Mouse (Mus musculus) C2C12 (cell line): ENCODE data around the gene Zcchc18. TPM values are rescaled to one million over a fixed set of nuclear protein-coding genes. Genes with fewer than 3 reads are reported as not detected.

Experiments
- H3K27me3 ChIP-seq: one replicate; pipeline ENCODE4 v1.6.1; 2011; ENCODE audit not compliant: control insufficient read depth, insufficient read depth, insufficient read length
- H3K36me3 ChIP-seq: one replicate; pipeline ENCODE4 v1.6.1; 2011; ENCODE audit not compliant: control insufficient read depth, insufficient read depth
- H3K4me3 ChIP-seq: one replicate; pipeline ENCODE4 v1.5.1; 2011; ENCODE audit warnings: mild to moderate bottlenecking, control low read depth; ENCODE audit not compliant: poor library complexity, insufficient read depth, severe bottlenecking
- H3K79me2 ChIP-seq: one replicate; pipeline ENCODE4 v1.6.1; 2011; ENCODE audit not compliant: control insufficient read depth, insufficient read depth
- H3K79me3 ChIP-seq: one replicate; pipeline ENCODE4 v1.6.1; 2011; ENCODE audit warnings: low read depth, control low read depth
- H3ac ChIP-seq: one replicate; pipeline ENCODE3; 2011; ENCODE audit warnings: low read depth; ENCODE audit not compliant: control insufficient read depth, insufficient read length
- CEBPB ChIP-seq: IDR thresholded peaks from one replicate; pipeline ENCODE4 v1.6.1; 2011; ENCODE audit warnings: low read depth, mild to moderate bottlenecking, control low read depth, moderate library complexity
- CTCF ChIP-seq: IDR thresholded peaks from one replicate; pipeline ENCODE4 v1.5.1; 2011; ENCODE audit not compliant: control insufficient read depth, insufficient read depth, insufficient read length
- FOSL1 ChIP-seq: IDR thresholded peaks from one replicate; pipeline ENCODE4 v1.8.0; 2011; ENCODE audit warnings: mild to moderate bottlenecking, low read length; ENCODE audit not compliant: poor library complexity, insufficient read depth, severe bottlenecking
- MAX ChIP-seq: IDR thresholded peaks from one replicate; pipeline ENCODE4 v1.6.1; 2011; ENCODE audit warnings: mild to moderate bottlenecking, control low read depth
- MYOD1 ChIP-seq: IDR thresholded peaks from one replicate; pipeline ENCODE4 v1.6.1; 2011; ENCODE audit warnings: low read depth; ENCODE audit not compliant: control insufficient read depth, insufficient read length
- MYOG ChIP-seq: IDR thresholded peaks from one replicate; pipeline ENCODE4 v1.6.1; 2011; ENCODE audit not compliant: control insufficient read depth, insufficient read length; ENCODE audit errors: extremely low read depth
- USF1 ChIP-seq: IDR thresholded peaks from one replicate; pipeline ENCODE4 v1.6.1; 2011; ENCODE audit warnings: low read depth, mild to moderate bottlenecking, control low read depth, moderate library complexity
- polyA plus RNA-seq: library from polyadenylated mRNA; unstranded; fragments of >200 nt; fragmentation: generic; extraction: Trizol; gene quantifications from one replicate; pipeline ENCODE4 v1.2.1, GENCODE M21; 2012; ENCODE audit warnings: missing spikeins

Zcchc18 gene
- polyA plus RNA-seq, 1 experiment = 0.04 TPM

DNA sequence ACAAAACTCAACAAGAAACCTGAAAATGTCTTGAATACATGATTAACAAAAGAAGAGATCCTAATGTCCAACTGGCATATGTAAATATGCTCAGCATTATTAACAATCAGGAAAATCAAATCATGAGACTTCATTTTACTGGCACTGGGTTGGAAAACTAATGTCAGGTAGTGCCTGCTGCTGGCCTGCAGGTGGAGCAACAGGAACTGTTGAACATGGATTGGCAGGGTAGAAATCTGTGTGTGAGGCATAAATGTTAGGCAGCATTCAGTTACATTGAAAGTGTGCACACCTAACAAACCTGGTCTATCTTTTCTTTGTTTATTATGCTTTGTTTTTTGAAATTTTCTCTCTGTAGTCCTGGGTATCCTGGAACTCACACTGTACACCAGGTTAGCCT, 14.3 kb upstream of the Zcchc18 start:
- Histone ChIP-seq H3K79me2 (no peaks in the 10 kb centered on the region), H3K4me3 (no peak overlapping the region), H3K79me3 (no peaks in the 10 kb centered on the region), H3K36me3 (no peaks in the 10 kb centered on the region), H3K27me3 (no peaks in the 10 kb centered on the region), H3ac (no peak overlapping the region)
- TF ChIP-seq MYOG (no peak), CEBPB (no peak), MAX (no peak), MYOD1 (no peak), FOSL1 (no peak), USF1 (no peak), CTCF (no peak)

DNA sequence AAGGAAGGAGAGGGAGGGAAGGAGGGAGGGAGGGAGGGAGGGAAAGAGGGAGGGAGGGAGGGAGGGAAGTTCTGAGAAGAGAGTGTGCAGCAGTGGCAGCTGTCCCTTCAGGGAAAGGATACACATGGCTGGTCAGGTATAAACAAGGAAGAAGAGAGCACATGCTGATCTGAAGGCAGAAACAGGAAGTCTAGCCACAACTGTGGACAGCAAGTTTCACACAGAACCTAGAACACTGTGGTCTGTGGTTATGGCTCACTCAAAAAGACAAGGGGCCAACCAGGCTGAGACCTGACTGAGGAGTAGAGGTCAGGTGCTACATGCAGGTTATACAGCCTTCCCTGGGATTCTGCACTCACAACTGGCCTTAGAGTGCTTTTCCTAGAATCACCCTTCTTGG, 6.9 kb upstream of the Zcchc18 start:
- H3K79me3 ChIP-seq = no peaks in the 10 kb centered on the region
- H3ac ChIP-seq = no peak overlapping the region
- H3K27me3 ChIP-seq = no peaks in the 10 kb centered on the region
- no peaks in the 10 kb centered on the region for H3K36me3 ChIP-seq
- no peak for TF ChIP-seq CEBPB
- TF ChIP-seq MAX = no peak
- no peak for TF ChIP-seq MYOD1
- TF ChIP-seq CTCF = no peak
- TF ChIP-seq MYOG = no peak
- no peak for TF ChIP-seq FOSL1
- no peak for TF ChIP-seq USF1
- no peak overlapping the region for H3K4me3 ChIP-seq
- H3K79me2 ChIP-seq = no peaks in the 10 kb centered on the region

DNA sequence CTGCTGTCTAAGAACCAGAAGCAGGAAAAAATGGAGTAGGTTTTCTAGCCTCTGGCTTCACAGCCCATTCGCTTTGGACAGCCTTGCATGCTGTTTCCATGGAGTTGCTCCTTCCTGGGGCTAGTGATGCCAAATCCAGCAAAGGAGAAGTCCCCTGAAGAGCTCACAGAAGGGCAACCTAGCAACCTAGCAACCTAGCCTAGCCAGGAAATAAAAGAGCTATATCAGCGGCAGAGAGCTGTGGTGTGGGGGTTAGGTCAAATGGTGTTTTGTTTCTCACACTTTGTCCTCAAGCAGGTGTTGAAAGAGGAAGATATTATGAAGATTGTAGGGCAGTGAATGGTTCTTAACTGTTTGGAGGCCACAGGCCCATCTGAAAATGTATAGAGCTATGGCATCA, 1.7 kb upstream of the Zcchc18 start:
- no peak overlapping the region for H3ac ChIP-seq
- TF ChIP-seq MYOG (no peak), FOSL1 (no peak), USF1 (no peak), CEBPB (no peak), MAX (no peak), CTCF (no peak), MYOD1 (no peak)
- no peaks in the 10 kb centered on the region for H3K79me3 ChIP-seq
- no peaks in the 10 kb centered on the region for H3K27me3 ChIP-seq
- no peaks in the 10 kb centered on the region for H3K79me2 ChIP-seq
- H3K4me3 ChIP-seq = no peak overlapping the region
- no peaks in the 10 kb centered on the region for H3K36me3 ChIP-seq

DNA sequence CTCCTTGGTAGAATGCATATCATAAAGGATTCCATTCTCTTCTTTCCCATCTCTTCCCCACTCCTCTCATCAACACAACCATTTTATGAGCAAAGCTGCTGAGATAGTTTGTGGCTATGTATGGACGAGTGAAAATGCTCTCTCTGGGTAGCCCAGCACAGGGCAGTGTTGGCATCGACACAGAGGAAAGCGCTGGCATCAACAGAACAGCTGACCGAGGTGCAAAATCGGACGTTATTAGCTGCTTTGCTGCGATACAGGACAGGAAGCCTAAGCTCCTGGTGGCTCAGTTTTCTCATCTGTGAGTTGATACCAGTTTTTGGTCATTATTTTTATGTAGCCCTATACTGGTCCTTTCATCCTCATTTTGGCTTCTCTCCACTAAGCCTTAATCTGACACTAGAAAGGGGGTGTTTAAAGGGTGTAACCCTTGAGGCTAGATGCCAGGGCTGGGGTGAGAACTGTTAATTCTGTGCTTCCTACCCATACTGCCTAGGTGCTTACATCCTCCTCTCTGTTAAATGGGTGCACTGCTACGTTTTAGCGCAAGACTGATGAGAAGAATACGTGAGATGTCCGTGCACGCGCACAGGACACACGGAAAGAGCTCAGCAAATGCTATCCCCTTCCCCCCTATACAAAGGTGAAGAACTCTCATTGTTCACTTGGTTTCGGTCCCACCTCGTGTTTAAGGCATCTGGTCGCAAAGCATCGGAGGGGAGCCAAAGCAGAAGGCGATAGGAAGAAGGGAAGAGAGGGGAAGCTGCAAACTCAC, 577 bp upstream of the Zcchc18 start:
- Histone ChIP-seq H3K27me3 (no peaks in the 10 kb centered on the region), H3K79me3 (no peaks in the 10 kb centered on the region), H3K36me3 (no peaks in the 10 kb centered on the region), H3K79me2 (no peaks in the 10 kb centered on the region), H3K4me3 (no peak overlapping the region), H3ac (no peak overlapping the region)
- TF ChIP-seq USF1 (no peak), MYOD1 (no peak), MAX (no peak), CEBPB (no peak), FOSL1 (no peak), MYOG (no peak), CTCF (no peak)

DNA sequence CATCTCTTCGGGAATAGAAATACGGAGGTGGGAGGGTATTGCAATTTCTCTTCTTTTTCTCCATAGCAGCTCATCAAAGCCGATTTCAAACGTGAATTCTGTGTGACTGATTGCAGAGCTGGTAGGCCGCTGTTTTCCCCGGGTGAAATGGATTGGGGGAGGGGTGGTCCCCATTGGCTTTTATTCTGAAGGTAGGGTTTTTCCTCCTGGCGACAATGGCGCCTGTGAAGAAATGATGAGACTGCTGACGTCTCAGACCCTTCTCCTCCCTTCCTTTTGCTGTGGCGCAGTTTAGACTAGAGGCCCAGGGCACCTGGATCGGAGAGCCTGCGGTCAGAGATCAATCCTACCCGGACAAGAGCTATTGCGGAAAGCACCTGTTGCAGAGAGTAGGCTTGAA, 686 bp downstream of the Zcchc18 start:
- Histone ChIP-seq H3K4me3 (no peak overlapping the region), H3K27me3 (no peaks in the 10 kb centered on the region), H3K79me2 (no peaks in the 10 kb centered on the region), H3ac (no peak overlapping the region), H3K36me3 (no peaks in the 10 kb centered on the region), H3K79me3 (no peaks in the 10 kb centered on the region)
- TF ChIP-seq USF1 (no peak), CEBPB (no peak), MYOD1 (no peak), MAX (no peak), CTCF (no peak), FOSL1 (no peak), MYOG (no peak)

DNA sequence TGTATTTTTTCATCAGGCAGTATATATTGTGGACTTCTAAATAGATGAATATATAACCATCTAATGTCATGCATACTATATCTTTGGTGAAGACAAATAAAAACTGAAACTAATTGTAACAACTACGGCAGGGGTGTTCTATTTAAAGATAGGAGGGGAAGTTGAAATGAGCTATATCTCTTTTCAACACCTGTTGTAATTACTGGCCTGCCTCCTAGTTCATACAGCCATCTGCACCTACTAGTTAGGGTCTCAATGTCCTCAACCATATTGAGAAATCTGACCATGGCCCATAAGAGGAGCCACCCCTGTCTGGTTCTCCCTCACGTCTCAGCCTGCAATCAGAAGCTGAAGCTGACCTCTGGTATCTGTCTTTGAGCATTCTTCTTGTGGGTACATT, 3.3 kb downstream of the Zcchc18 start:
- Histone ChIP-seq H3K4me3 (no peak overlapping the region), H3K27me3 (no peaks in the 10 kb centered on the region), H3K79me3 (no peaks in the 10 kb centered on the region), H3K36me3 (no peaks in the 10 kb centered on the region), H3ac (no peak overlapping the region), H3K79me2 (no peaks in the 10 kb centered on the region)
- TF ChIP-seq CEBPB = no peak
- no peak for TF ChIP-seq CTCF
- TF ChIP-seq FOSL1 = no peak
- TF ChIP-seq MYOG = no peak
- no peak for TF ChIP-seq USF1
